Mouse (Mus musculus): ENCODE measurements at regions not wholly inside any gene's neighbourhood (a gene's known extent, or its start where the extent isn't known, plus 50 kb on each side); places are given as distances from the start of the nearest gene placed in this dataset.
"Not testable (repeated sequence)": the region's sequence is repeated elsewhere in the genome, so short reads cannot be mapped to it uniquely, and the experiment has no call there.

DNA sequence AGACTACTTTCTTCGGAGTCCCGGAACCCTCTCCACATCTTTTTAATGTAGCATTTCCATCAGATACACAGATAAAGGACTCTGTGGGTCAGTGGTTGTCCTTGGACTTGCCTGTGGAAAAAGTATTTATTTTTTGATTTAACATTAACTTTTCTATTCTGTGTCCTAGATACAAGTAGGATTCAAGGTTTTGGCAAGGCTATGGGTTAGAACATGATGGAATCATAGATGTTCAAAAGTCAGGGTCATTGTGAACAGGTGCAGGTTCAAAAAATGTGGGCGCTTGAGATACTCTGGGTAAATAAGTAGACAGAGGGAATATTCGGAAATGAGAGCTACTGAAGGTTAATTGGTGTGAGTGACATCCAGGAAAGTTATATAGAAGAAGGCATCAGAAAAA lies 347.7 kb downstream of the Cypt12 start:
- DNase-seq (ENCODE audit: extremely low read depth, insufficient read length, low spot score), result no peak

DNA sequence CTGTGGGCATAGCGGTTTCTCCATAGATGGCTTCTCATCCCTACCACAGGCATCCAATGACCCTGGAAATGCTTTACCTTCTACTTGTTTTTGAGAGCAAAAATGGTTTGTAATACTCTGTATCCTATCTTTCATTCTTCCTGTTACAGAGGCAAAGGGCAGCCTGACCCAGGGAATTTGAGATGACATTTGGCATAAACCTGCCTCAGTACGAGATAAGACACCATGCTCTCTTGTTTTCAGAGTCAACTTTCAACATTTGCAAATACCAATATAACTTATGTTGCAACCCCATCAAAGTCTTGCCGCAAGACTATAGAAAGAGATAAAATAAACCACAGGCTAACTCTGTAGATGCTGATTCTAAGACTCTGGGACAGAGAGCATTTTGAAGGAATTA lies 350.5 kb downstream of the Cypt12 start:
- no peak for DNase-seq (ENCODE audit: extremely low read depth, insufficient read length, low spot score)

DNA sequence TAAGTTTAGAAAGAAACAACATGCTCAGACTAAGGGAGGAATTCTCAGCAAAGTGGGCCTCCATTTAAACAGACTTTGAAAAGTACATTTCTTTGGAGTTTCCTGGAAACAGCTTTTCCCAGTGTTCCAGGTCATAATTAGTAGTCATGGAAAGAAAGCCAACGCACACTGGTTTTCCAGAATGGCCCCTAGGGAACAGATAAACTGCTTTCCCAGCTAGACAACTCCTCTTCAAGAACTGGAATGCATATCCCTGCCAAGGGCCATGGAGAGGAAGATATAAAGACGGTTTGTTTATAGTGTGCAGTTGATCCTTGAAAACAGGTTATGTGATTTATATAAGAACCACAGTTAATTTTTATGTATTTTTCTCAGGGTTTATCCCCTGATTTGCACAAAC lies 351.3 kb downstream of the Cypt12 start:
- DNase-seq (ENCODE audit: extremely low read depth, insufficient read length, low spot score), result no peak

GRCm38 (mm10) chr3:18319433-18319832 lies 371.2 kb downstream of the Cypt12 start:
- no peak for DNase-seq (ENCODE audit: extremely low read depth, insufficient read length, low spot score)

GRCm38 (mm10) chr3:18333182-18333581 lies 385.0 kb downstream of the Cypt12 start:
- DNase-seq (ENCODE audit: extremely low read depth, insufficient read length, low spot score), result no peak

- no peak for DNase-seq (ENCODE audit: extremely low read depth, insufficient read length, low spot score)
Measured at GRCm38 (mm10) chr3:18339189-18339588, 391.0 kb downstream of the Cypt12 start.

- DNase-seq (ENCODE audit: extremely low read depth, insufficient read length, low spot score), result no peak
Measured at GRCm38 (mm10) chr3:18341757-18342156, 393.5 kb downstream of the Cypt12 start.

DNA sequence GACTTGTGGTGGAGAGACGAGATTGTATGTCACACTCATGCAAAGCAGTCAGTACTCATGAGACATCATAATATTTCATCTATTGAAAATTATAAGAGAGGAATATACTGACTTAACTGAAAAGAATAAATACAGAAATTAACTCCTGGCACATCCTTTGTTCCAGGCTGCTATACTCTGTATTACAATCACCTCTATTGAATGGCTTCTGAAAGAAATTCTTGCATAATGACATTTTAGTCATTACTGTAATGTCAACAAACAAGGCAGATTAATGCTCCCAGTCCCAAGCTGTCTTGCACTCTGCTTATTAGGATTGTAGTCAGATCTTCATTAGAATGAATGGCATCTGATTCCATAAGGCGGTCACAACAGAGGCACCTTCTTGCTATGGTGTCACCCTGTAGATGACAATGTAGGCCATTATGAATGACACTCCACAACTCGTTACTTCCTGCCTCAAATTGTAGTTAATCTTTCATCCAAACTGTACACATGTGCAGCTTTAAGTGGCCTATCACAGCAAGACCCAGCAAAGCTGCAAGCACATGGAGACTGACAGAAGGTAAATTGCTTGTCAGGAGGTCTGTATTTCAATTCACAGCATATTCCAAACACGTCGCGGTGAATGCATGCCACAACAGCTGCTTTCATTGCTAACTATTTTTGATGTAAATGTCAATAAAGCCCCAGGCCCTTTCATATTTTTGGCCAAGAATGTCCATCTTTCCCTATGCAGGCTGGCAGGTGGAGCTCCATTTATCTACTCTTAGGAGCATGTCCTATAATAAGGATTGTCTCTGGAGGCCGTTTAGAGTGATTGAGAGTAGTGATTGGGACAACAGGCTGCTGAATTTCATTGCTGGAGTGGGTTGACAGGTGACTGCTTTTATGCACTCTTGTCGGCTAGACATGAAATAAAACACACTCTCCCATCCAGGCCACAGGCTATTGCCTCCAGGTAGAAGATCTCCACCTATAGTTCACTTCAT lies 430.1 kb downstream of the Cypt12 start:
- no peak for DNase-seq (ENCODE audit: extremely low read depth, insufficient read length, low spot score)

DNA sequence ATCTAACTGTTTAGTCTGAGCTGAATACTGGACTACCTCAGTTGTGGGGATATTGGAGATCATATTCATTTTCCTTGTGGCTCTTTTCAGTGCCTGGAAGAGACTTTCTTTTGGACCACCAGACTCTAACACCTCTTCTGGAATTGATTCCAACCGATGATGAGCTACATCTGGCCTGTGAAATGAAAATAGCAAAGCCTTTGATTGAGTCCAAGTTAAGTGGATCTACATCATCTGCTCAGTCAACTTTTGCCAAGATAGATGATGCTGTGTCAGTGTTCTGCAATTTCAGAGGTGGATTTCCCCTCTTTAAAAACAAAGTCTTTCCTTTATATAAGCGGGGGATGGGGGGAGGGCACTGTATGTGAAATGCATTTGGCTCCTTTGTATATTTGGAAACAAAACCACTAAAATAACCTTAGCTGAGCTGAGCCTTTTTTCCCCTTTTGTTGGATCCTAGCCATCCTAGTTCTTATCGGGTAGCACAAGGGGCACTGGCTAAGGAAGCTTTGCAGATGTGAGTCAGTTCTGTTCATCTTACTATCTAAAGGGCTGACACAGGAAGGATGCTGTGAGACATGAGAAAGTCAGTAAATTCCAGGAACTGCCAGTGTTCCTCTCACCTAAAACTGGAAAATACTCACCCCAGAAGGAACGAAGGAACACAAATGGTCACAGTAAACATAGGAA lies 473.8 kb downstream of the Cypt12 start:
- no peak for DNase-seq (ENCODE audit: extremely low read depth, insufficient read length, low spot score)

DNA sequence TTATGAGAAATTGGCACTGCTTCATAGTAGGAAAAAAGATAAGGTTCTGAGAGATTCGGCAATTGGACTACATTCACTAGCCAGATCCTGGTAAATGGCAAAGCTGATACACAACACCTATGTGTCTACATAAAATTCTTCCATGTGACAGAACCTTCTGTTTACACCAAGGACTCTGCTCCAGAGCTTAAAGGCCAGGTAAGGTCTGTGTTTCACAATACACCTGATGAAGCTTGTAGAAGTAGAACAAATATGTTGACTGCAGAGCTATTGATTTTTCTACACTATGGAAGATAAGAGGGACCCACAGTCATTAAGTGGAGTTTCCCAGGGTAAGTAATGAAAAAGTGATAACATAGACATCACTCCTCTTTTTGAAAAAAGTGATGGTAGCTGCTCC lies 480.7 kb downstream of the Cypt12 start:
- no peak for DNase-seq (ENCODE audit: extremely low read depth, insufficient read length, low spot score)

DNA sequence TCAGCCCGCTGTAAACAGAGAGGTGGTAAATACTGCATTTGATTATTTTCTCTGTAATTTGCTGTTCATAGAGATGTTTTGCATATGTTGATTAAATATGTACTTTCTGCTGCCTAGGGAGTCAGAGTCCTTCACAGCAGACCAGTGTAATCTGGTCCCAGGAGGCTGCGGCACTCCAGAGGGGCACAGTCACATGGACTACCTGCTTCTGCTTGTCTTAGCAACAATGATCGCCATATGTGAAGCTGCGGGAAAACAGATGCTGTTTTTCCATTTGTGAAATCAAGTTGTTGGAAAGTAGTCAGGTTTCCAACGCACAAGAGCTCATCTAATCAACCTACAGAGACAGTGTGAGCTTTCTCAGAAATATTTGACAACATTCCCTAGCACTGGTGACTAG lies 490.6 kb downstream of the Cypt12 start:
- DNase-seq (ENCODE audit: extremely low read depth, insufficient read length, low spot score), result no peak

DNA sequence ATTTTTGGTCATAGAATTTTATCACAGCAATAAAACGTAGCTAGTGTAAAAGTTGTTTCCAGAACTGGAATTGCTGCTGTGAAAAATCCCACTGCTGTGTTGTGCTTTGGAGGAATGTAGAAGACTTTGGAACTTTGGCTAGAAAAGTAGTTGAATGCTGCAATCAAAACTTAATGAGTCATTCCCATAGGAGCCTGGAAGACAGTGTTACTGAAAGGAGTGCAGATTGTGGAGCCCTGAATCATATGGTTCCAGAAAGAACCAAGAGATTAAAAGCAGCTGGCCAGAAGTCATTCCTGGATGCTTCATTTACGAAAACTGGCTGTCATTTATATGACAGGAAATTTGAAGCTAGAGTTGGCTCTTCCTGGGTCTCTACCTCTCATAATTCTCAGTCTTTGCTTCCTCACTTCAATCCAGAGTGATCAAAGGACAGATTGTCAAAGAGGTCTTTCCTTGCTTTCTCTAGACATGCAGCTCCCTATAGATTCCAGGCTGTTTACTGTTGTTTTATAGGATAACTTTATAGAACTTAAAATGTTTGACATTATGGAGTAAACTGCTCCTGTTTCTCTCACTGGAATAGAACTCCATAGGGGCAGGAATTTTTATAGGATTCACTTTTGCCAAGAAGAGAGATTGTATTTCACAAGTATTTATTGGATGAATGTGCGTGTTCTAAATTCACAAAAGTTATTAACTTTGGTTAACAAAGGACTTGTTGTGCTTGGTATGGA lies 504.2 kb downstream of the Cypt12 start:
- DNase-seq (ENCODE audit: extremely low read depth, insufficient read length, low spot score), result no peak

GRCm38 (mm10) chr3:18453220-18453985 lies 505.2 kb downstream of the Cypt12 start:
- no peak for DNase-seq (ENCODE audit: extremely low read depth, insufficient read length, low spot score)

DNA sequence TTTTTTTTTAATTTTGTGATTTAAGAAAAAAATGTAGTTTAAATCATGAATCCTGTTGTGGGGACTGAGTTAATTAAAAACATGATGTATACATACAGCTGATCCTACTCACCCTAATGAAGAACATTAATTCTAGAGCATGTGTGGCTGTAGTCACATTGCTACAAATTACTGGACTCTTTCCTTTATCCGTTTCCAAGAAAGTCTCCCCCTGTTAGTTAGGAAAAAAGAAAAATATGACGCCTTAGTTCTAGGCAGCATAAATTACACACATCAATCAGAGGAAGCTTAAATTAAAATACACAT lies 505.7 kb downstream of the Cypt12 start:
- no peak for DNase-seq (ENCODE audit: extremely low read depth, insufficient read length, low spot score)

- not testable (repeated sequence) for DNase-seq (ENCODE audit: extremely low read depth, insufficient read length, low spot score)
Measured at GRCm38 (mm10) chr3:18454558-18455191, 506.5 kb downstream of the Cypt12 start.

DNA sequence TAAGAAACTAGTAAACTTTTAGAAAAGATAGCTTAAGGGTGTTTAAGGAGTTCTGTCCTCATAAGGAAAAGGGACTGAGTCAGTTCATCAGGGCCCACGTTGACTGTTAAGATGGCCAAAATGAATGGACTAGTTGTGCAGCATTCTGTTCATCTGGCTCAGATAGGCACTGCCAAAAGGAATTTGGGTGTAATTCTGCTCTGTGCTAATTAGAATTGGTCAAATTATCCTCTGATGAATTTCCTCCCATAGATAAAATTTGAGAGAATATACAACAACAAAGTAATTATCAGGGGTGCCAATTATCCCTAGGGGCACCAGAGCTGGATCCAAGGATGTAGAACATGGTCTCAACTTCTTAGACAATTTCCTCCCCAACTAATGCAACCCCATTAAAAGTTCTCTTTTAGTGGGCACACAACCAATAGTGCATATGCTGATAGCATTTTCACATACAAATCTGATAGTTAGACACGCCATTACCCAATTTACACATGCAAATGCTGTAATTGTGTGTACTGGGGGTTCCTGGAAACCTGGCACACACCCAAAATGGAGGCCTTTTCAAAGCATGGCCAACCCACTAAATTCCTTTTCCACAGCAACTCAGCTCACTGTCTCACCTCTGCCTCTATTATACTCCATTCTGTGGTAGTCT lies 508.0 kb downstream of the Cypt12 start:
- DNase-seq (ENCODE audit: extremely low read depth, insufficient read length, low spot score), result no peak

DNA sequence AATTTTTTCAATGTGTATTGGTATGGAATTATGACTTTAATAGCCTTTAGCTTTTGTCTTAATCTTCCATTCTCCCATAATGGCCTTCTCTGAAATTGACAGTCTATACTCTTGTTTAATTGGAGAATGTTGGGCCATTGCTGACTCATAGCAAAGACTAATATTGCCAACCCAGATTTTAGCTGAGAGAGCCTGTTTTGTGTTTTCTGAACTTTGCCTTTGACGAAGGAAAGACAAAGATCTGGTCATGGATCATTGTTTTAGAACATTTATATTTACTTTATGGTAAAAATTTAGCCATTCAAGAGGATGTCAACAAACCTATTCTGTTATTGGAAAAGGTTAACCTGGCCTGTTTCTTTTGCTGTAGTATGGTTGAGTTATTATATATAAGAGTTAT lies 512.1 kb downstream of the Cypt12 start:
- DNase-seq (ENCODE audit: extremely low read depth, insufficient read length, low spot score), result no peak

DNA sequence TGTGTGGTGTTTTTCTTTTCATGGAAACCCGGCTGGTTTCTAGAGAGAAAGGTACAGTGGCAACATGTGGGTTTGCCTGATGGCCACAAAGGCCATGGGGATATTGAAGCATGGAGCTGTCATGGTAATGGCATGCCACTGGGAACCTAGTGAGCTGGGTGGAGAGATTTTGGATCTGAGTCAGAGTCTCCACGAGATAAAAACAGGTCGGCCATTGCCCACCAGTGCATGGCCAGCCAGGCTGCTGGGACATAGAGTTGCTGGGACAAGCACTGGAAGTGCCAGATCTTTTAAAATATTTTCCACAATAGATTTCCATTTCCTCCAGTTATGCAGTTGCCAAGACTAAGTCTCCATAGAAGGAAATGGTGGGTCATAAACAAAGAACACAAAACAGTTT lies 523.6 kb downstream of the Cypt12 start:
- no peak for DNase-seq (ENCODE audit: extremely low read depth, insufficient read length, low spot score)

DNA sequence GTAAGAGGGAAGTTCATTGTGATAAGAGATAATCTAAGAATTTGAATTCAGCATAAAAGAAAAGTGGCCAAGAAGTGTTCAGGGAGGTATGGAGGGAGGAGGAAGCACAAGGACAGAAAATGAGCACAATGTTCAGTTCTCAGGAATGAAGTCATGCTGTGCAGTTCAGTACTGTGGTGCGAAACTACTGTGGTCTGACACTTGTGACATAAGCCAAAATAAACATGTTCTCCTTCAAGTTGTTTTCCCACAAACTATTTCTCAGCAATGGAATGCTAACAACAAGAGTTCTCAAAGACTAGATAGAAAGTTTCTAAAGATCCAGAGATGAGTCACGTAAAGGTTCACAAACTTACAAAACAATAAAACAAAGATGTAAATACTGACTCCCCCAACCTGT lies 531.3 kb downstream of the Cypt12 start:
- no peak for DNase-seq (ENCODE audit: extremely low read depth, insufficient read length, low spot score)

GRCm38 (mm10) chr3:18482006-18482405 lies 533.8 kb downstream of the Cypt12 start:
- no peak for DNase-seq (ENCODE audit: extremely low read depth, insufficient read length, low spot score)

Data from 3134 (cell line).